Mouse (Mus musculus) layer of hippocampus, adult 8-10 months (tissue): ENCODE data around the gene Ankrd33b. TPM values are rescaled to one million over a fixed set of nuclear protein-coding genes. Genes with fewer than 3 reads are reported as not detected.

ENCODE experiments used
- DNase-seq, 2 experiments: peaks; one replicate each; pipeline ENCODE4 v3.0.0; 2022; ENCODE audit warnings: low spot score in 2 of 2
- total RNA-seq, 4 experiments: library from RNA; stranded (reverse); gene quantifications; 2 replicates each; pipeline ENCODE4 v1.2.4; 2022

The Ankrd33b gene
- total RNA-seq, 4 experiments from 2014 or later: 60.2 to 64.2 (median 61.8) TPM

GRCm38 (mm10) chr15:31305181-31305580 is 62.3 kb downstream of the Ankrd33b start:
- no peak for DNase-seq

DNA sequence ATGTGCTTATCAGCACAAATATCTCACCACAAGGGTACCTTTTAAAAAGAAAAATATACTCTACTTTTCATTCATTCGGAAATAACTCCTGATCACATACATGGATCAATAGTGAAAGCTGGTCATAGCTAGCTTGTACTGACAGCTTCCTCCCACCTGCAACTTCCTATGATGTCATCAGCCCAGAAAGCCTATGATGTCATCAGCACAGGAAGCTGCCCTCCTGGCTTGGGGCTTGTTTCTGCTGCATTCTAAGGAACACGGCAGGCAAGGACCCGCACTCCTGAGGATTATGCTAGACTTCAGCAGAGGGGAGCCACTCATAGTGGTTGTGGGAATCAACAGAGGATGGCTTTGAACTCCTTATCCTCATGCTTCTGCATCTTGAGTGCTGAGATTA is 63.2 kb downstream of the Ankrd33b start:
- no peak for DNase-seq

- DNase-seq: no peak
Observed at GRCm38 (mm10) chr15:31302293-31302990, 65.1 kb downstream of the Ankrd33b start.

GRCm38 (mm10) chr15:31299258-31299917 is 68.1 kb downstream of the Ankrd33b start:
- DNase-seq: no peak

DNA sequence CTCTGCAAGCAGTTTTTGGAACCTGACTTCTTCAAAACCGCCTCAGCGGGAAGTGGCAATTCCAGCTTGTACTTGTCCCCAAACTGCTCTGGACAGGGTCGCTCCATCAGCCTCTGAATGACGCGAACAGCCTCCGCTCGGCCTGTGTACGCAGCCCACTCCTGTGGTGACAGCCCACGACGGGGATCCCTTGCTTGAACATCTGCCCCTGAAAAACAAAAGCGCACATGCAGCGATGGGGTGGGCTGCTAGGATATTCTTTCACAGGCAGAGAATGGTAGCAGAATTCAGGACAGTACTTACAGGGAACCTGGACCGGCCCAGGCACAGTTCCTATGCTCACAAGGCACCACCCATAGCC is 69.8 kb downstream of the Ankrd33b start:
- no peak for DNase-seq

GRCm38 (mm10) chr15:31296882-31297776 is 70.4 kb downstream of the Ankrd33b start:
- DNase-seq: no peak

DNA sequence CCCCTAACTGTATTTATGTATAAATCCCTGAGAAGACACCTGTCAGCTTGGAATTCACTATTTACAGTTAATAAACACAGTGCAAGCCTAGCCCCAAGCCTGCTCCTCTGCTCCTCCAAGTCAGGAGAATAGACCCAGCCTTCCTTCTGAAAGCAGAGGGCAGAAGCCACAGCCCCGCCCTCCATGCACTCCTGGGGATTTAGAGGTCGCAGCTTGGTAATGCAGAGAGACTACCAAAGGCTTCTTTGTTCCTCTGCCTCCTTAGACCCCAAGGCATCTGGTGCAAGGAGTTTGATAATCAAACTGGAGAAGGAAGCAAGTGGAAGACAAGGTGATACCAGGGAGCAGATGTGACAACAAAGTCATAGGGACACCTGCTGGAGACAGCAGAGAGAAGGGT is 73.2 kb downstream of the Ankrd33b start:
- DNase-seq: no peak

GRCm38 (mm10) chr15:31292627-31293026 is 74.9 kb downstream of the Ankrd33b start:
- DNase-seq: no peak

GRCm38 (mm10) chr15:31285695-31286094 is 81.8 kb downstream of the Ankrd33b start:
- no peak for DNase-seq

DNA sequence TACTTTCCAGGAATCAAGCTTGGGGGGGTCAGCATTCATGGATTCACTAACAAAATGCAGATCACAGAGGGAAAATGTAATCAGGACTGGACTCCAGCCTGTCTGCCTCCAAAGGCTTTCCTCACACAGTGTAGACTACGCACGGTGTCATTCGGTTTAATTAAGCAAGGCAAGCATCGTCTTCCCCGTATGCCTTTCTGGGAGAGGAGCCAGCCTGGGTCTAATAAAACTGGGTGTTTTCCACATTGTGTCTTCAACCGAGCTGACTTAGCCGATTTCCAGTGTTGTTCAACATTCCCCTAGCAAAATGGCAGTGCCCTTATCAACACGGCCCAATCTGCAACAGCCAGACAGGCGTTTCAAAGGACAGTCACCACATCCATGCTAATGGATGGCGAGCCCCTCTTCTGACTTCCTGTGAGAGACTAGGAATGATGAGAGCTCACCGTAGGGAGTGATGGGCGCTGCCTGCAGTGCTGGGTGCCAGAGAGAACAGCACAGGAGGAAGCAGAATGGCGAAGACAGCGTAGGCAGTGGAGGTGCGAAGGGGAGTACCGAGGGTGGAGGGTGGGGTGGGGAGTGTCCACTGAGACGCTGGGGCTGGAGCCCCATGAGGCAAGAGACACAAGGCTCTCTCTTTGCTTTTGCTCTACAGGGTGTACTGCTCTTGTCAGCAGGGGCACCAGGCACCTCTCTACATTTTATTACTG is 82.4 kb downstream of the Ankrd33b start:
- DNase-seq: peak; percentile 46 to 62

DNA sequence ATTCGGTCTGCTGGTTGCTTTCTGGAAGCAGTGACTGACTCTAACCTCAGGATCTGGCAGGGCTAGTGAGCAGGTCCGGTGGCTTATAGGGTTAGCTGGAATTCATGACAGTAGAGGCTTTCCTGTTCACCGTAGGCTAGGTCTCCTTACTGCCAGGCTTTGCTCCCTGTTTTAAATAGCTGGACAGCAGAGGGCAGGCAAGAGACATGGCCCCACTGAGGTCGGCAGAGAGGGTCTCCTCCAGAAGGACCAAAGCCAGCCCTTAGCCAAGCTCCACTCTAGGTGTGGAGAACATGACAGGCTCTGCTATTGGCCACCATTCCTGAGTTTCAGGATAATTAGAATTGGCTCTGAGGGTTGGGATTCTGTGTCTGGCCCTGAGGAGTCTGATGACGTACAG is 83.4 kb downstream of the Ankrd33b start:
- no peak for DNase-seq

GRCm38 (mm10) chr15:31282353-31282752 is 85.2 kb downstream of the Ankrd33b start:
- DNase-seq: no peak

DNA sequence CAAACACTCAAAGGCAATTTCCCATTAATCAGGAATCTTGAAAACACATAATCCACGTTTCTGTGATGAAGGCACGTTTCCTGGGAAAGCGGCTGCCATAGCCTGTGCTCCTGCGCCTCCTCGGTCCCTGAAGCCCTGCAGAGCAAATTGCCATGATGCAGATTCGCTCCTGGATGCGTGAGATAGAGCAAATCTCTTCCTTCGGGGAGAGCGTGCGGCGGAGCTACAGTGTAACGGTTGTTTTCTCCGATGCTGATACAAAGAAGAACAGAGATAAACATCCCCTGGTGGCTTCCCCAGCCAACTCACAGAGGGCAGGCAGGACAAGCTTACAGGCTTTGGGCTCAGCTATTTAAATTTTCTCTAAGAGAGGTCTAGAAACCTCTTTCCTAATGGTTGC is 85.7 kb downstream of the Ankrd33b start:
- DNase-seq: no peak

- no peak for DNase-seq
Observed at GRCm38 (mm10) chr15:31280683-31281082, 86.8 kb downstream of the Ankrd33b start.

DNA sequence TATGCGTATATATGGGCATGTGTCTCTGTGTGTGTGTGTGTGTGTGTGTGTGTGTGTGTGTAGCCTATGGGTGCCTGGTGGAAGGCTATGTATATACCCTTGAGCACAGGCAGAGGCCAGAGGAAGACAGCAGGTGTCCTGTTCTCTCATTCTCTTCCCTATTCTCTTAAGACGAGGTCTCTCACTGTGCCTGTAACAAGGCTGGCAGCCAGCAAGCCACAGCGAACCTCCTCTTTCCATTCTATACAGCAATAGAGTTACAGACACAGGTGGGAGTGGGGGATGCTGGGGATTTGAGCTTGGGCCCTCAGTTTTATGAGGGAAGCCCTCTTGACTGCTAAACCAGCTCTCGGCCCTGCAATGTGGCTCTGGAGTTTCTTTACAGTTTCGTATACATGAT is 87.5 kb downstream of the Ankrd33b start:
- DNase-seq: no peak

DNA sequence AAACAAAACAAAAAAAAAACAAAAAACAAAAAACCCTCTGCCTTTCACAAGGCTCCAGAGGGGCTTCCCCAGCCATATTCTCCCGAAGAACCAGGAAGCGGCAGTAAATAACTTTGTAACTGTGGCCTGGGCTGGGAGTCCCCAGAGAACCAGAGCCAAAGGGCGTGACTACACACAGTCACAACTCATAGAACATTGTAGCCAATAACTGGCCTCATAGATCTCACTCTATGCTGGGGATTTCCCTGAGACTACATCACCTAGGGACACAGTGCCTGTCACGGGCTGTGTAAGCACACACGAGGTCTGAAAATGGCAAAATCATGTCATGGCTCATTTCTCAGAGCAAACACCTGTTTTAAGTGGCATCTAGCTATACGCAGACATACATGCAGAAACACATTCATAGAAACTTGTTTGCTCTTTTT is 87.9 kb downstream of the Ankrd33b start:
- DNase-seq: no peak

GRCm38 (mm10) chr15:31279120-31279519 is 88.4 kb downstream of the Ankrd33b start:
- no peak for DNase-seq

DNA sequence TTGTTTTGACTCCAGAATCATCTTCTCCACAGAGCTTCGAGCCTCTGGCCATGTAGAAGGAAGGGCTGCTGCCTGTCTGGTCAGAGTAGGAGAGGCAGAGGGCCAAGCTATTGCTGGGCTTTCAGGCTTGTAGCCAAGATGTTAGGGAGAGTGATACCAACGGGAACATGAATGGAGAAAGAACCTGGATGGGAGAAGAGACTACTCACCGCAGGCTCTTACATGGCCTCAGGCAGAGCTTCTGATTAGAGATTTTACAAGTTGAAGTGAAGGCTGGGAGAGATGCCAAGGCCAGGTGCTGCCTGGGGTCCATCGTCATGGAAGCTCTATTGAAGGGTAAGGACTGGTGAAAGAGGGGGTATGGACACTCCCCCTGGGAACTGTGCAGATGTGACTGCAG is 89.4 kb downstream of the Ankrd33b start:
- no peak for DNase-seq

DNA sequence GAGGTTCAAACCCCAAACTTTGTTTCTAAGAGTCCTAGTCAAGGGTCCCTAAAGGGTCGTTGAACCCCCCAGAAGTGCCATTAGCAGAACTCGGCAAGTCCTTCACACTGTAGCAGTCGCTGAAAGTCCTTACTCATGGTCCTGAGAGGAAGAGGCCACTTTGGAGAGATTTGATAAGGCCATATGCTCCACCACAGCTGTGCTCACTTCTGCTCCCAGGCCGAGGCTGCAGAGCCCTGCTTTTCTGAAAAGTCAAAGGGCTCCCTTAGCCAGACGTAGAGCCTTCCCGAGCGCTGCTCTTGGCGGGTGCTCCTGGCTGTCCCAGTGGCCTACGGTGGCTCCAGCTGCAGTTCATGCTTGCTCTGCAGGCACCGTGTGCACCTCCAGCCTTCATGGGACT is 94.0 kb downstream of the Ankrd33b start:
- no peak for DNase-seq

DNA sequence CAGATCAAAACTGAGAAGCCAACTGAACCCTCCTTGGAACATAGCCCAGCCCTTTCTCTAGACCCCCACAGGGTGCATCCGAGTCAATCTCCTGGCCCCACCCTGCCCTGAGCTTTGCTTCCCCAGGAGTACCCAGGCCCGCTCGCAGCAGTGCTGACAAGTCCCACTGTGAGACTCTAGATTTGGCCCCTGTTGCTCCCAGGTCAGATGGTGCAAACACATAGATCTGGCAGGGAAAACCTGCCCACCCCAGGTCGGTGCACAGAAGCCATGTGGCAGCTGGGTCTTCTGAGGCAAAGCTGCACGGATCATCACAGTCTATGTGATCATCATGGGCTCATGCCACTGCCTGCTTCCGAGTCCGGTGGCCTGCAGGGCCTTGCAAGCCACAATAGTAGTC is 94.8 kb downstream of the Ankrd33b start:
- DNase-seq: no peak

DNA sequence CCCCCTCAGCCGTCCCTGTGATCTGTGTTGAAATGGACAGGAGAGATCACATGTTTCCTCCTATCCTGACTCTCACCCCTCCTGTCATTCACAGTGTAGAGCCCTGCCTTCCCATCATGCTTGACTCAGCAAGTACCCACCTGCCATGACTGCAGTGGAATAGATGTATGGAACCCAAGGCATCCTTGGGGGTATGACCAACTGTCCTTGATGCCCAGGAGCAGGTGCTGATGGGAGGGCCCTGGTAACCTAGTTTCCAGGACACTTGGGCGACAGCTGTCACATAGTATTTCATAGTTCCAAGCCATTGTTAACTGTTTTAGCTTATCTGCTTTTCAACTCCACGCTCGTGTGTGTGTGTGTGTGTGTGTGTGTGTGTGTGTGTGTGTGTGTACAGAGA is 98.0 kb downstream of the Ankrd33b start:
- DNase-seq: no peak

GRCm38 (mm10) chr15:31268148-31268547 is 99.4 kb downstream of the Ankrd33b start:
- DNase-seq: no peak
